Mouse (Mus musculus) lung, embryonic 15.5 days (tissue): ENCODE measurements around the gene Lrrc20. TPM values are rescaled to one million over a fixed set of nuclear protein-coding genes. Genes with fewer than 3 reads are reported as not detected.
"Not testable (repeated sequence)": the region's sequence is repeated elsewhere in the genome, so short reads cannot be mapped to it uniquely, and the experiment has no call there.

Source experiments
- ATAC-seq: fragments of 200-750 bp; cut with Nextera tagmentation; 2 replicates; pipeline ENCODE4 v1.8.0; 2017; ENCODE audit warnings: moderate number of reproducible peaks, borderline replicate concordance; ENCODE audit not compliant: low FRiP score, low TSS enrichment; ENCODE audit errors: extremely low read depth
- H3K27ac ChIP-seq: fragments of 300-500 bp; sonication (generic); 2 replicates; pipeline ENCODE4 v1.5.1; 2015; ENCODE audit warnings: moderate library complexity, mild to moderate bottlenecking, inconsistent platforms
- H3K27me3 ChIP-seq: fragments of 300-500 bp; sonication (generic); 2 replicates; pipeline ENCODE4 v1.6.1; 2015; ENCODE audit warnings: inconsistent platforms
- H3K36me3 ChIP-seq: fragments of 300-500 bp; sonication (generic); 2 replicates; pipeline ENCODE4 v1.6.1; 2015; ENCODE audit warnings: inconsistent platforms
- H3K4me1 ChIP-seq: fragments of 300-500 bp; sonication (generic); 2 replicates; pipeline ENCODE4 v1.6.1; 2015; ENCODE audit warnings: inconsistent platforms
- H3K4me2 ChIP-seq: fragments of 300-500 bp; sonication (generic); 2 replicates; pipeline ENCODE4 v1.6.1; 2015; ENCODE audit warnings: inconsistent platforms, mild to moderate bottlenecking, moderate library complexity
- H3K4me3 ChIP-seq: fragments of 300-500 bp; sonication (generic); 2 replicates; pipeline ENCODE4 v1.5.1; 2015; ENCODE audit warnings: mild to moderate bottlenecking, inconsistent platforms
- H3K9ac ChIP-seq: fragments of 300-500 bp; sonication (generic); 2 replicates; pipeline ENCODE4 v1.6.1; 2015; ENCODE audit warnings: inconsistent platforms
- H3K9me3 ChIP-seq: fragments of 300-500 bp; sonication (generic); 2 replicates; pipeline ENCODE4 v1.6.1; 2016; ENCODE audit warnings: inconsistent platforms
- whole genome bisulfite sequencing: fragments of 180-500 bp; shearing (Covaris S2); methylation state at CpG from one replicate; pipeline ENCODE4 v1.1.7; 2015; 5-methylcytosine and 5-hydroxymethylcytosine counted together
- polyA plus RNA-seq: library from polyadenylated mRNA; unstranded; fragments of >200 nt; fragmentation: Nextera tagmentation; extraction: Ambion mirVana; gene quantifications from 2 replicates; pipeline ENCODE4 v1.2.1, GENCODE M21; 2015

Gene Lrrc20
- polyA plus RNA-seq, 1 experiment from 2014 or later: 7.9 TPM

DNA sequence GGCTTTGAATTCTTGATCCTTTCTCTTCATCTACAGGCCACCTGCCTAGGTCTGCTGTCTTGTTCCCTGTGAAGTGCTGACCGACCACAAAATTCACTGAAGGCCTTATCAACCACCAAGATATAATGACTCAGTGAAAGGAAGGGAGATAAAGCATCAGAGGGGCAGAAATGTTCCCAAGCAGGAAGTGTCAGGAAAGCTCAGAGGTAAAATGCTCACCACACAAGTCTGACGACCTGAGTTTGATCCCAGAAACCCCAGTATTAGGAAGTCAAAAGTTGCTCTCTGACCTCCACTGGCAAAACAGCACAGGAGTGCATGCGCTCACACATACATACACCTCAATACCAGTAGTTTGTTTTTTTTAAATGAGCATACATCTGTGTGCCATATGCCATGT is 26.8 kb upstream of the Lrrc20 start:
- Histone ChIP-seq H3K36me3 (peaks cover 3% of the 10 kb centered on the region; the same call in 1 of the 2 replicates), H3K27ac (no peak overlapping the region), H3K9ac (no peak overlapping the region), H3K4me3 (no peak overlapping the region), H3K9me3 (no peaks in the 10 kb centered on the region), H3K4me2 (no peak overlapping the region), H3K27me3 (no peaks in the 10 kb centered on the region), H3K4me1 (peaks cover 60% of the 10 kb centered on the region)
- ATAC-seq: no peak
- 61% methylated on average over 3 of the region's 3 CpGs for WGBS

- Histone ChIP-seq H3K27ac (peak overlapping the region; percentile 79), H3K4me2 (peak overlapping the region; percentile 85), H3K9me3 (no peaks in the 10 kb centered on the region), H3K36me3 (peaks cover 3% of the 10 kb centered on the region; the same call in 1 of the 2 replicates), H3K9ac (peak overlapping the region; percentile 84), H3K4me3 (peak overlapping the region; percentile 93), H3K27me3 (no peaks in the 10 kb centered on the region), H3K4me1 (peaks cover 37% of the 10 kb centered on the region)
- ATAC-seq: peak; percentile 2; the same call in 1 of the 2 replicates
- WGBS: 4% methylated on average over 8 of the region's 8 CpGs
These were observed 24.1 kb upstream of the Lrrc20 start for GRCm38 (mm10) chr10:61451463-61451930.

DNA sequence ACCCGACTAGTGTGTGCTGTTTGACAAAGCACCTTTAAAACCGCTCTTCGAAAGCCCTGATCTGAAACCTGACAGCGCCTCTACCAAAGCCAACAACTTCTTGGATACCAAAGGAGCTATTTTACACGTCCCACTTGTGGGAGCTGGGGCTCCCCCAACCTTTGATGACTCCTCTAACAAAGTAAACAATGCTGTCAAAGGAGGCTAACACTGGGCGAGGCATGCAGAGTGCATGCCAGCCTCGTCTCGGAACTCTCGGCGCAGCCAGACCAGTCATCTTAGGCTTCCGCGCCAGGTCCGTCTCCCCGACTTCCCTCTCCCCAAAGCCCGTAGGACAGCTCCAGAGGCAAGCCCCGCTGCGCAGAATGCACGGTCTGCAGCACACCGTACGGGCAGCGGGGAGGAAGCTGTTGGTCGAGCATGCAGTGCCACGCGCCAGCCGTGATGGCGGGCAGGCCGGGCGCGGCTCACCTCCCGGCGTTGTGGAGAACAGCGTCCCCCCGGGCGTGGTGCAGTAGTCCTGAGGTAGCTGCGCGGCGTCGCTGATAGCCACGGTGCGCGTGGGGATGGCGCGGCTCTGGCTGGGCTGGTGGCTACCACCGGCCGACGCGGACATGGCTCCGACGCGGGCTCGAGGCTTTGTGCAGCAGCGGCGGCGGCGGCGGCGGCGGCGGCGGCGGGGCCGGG is 23.5 kb upstream of the Lrrc20 start:
- Histone ChIP-seq H3K9me3 (no peaks in the 10 kb centered on the region), H3K9ac (peak overlapping the region; percentile 84), H3K27ac (peak overlapping the region; percentile 79), H3K27me3 (no peaks in the 10 kb centered on the region), H3K4me1 (peaks cover 33% of the 10 kb centered on the region), H3K4me3 (peak overlapping the region; percentile 93), H3K4me2 (peak overlapping the region; percentile 85), H3K36me3 (peaks cover 3% of the 10 kb centered on the region; the same call in 1 of the 2 replicates)
- peak; percentile 47 for ATAC-seq
- WGBS: under 1% methylated on average over 61 of the region's 62 CpGs

DNA sequence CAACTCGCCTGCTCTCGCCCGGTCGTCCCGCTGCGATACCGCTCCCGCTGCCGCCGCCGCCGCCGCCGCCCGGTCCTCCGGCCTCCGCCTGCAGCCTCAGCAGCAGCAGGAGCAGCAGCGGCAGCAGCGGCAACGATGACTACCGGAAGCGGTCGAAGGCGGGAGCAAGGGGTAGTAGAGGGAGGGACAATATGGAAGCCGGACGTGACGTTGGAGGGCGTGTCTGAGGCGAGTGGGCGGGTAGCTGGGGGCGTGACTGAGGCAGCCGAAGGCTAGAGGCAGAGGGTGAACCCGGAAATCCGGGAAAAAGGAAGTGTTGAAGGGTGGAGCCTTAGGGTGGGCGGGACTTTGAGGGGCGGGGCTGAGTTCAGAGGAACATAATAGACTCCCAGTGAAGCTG is 23.0 kb upstream of the Lrrc20 start, which contains the start of gene Eif4ebp2:
Gene Eif4ebp2, minus strand, starts transcription at position 17 of the 400 bp plus-strand sequence.
- Histone ChIP-seq H3K36me3 (peaks cover 3% of the 10 kb centered on the region; the same call in 1 of the 2 replicates), H3K9me3 (no peaks in the 10 kb centered on the region), H3K27ac (peak within 1 kb of the TSS; percentile 79), H3K4me1 (peaks cover 30% of the 10 kb centered on the region), H3K9ac (peak within 1 kb of the TSS; percentile 84), H3K27me3 (no peaks in the 10 kb centered on the region), H3K4me2 (peak within 1 kb of the TSS; percentile 85), H3K4me3 (peak within 1 kb of the TSS; percentile 93)
- WGBS: under 1% methylated on average over 35 of the region's 36 CpGs
- ATAC-seq: peak; percentile 99

GRCm38 (mm10) chr10:61453171-61453570 is 22.4 kb upstream of the Lrrc20 start:
- Histone ChIP-seq H3K4me1 (peaks cover 24% of the 10 kb centered on the region), H3K4me3 (0 out of 2 replicates have a peak overlapping the region, but pooled peaks have one; percentile 93)
- not testable (repeated sequence) for H3K9ac ChIP-seq, H3K9me3 ChIP-seq, H3K27me3 ChIP-seq, H3K36me3 ChIP-seq, H3K4me2 ChIP-seq, ATAC-seq, H3K27ac ChIP-seq
- 68% methylated on average over 3 of the region's 3 CpGs for WGBS

DNA sequence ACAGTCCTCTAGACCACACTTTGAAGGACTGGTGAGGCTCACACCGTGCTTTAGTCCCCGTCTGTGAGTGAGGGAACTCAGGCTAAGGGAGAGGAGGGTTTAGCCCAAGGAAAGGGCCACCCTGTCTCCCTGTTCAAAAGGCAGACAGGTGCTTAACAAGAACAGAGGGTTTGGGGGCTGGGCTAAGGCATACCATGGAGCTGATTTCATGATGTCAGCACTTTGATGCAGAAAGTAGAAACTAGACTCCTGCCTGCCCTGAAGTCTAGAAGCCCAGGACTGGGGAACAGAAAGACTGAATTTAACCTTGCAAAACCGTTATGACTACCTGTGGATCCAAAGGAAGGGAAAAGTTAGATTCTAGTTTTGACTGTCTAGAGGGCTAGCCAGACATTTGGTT is 18.4 kb upstream of the Lrrc20 start:
- H3K9me3 ChIP-seq: no peaks in the 10 kb centered on the region
- ATAC-seq: no peak
- H3K4me1 ChIP-seq: no peaks in the 10 kb centered on the region
- H3K36me3 ChIP-seq: no peaks in the 10 kb centered on the region
- WGBS: 49% methylated on average over 3 of the region's 3 CpGs
- H3K4me3 ChIP-seq: no peak overlapping the region
- no peaks in the 10 kb centered on the region for H3K27me3 ChIP-seq
- H3K4me2 ChIP-seq: no peak overlapping the region
- no peak overlapping the region for H3K9ac ChIP-seq
- H3K27ac ChIP-seq: no peak overlapping the region

- H3K36me3 ChIP-seq: no peaks in the 10 kb centered on the region
- no peaks in the 10 kb centered on the region for H3K4me1 ChIP-seq
- H3K4me2 ChIP-seq: no peak overlapping the region
- no peak overlapping the region for H3K27ac ChIP-seq
- no peaks in the 10 kb centered on the region; the same call in 1 of the 2 replicates for H3K27me3 ChIP-seq
- no peak overlapping the region for H3K9ac ChIP-seq
- no peaks in the 10 kb centered on the region for H3K9me3 ChIP-seq
- ATAC-seq: no peak
- no peak overlapping the region for H3K4me3 ChIP-seq
- 65% methylated on average over 4 of the region's 4 CpGs for WGBS
These were observed 10.6 kb upstream of the Lrrc20 start for GRCm38 (mm10) chr10:61465009-61465408.

GRCm38 (mm10) chr10:61466242-61466641 is 9.4 kb upstream of the Lrrc20 start:
- Histone ChIP-seq H3K4me2 (no peak overlapping the region), H3K27me3 (no peaks in the 10 kb centered on the region; the same call in 1 of the 2 replicates), H3K9ac (no peak overlapping the region), H3K4me1 (no peaks in the 10 kb centered on the region), H3K4me3 (no peak overlapping the region), H3K27ac (no peak overlapping the region), H3K9me3 (no peaks in the 10 kb centered on the region), H3K36me3 (no peaks in the 10 kb centered on the region)
- ATAC-seq: no peak
- WGBS: 67% methylated on average over 8 of the region's 8 CpGs

DNA sequence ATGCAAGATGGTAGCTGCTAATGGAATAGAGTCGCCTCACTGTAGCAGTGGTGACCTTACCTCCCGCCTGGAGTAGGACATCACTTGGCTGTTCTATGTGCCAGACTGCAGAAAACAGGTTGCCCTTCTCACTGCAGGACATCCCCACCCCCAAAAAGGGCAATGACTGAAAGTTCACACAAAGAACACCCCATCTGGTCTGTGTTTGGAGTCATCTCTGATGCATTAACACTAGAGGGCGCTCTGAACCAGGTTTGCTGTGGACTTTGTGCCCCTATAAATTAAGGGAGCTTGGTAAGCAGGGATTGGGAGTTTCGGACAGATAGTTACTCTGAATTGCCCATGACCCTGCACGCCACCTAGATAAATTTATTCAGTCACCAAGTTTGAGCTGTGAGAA is 8.7 kb upstream of the Lrrc20 start:
- Histone ChIP-seq H3K9ac (no peak overlapping the region), H3K27ac (no peak overlapping the region), H3K9me3 (no peaks in the 10 kb centered on the region), H3K27me3 (no peaks in the 10 kb centered on the region; the same call in 1 of the 2 replicates), H3K4me2 (no peak overlapping the region), H3K4me3 (no peak overlapping the region), H3K4me1 (no peaks in the 10 kb centered on the region), H3K36me3 (no peaks in the 10 kb centered on the region)
- no peak for ATAC-seq
- WGBS: 19% methylated on average over 5 of the region's 5 CpGs

DNA sequence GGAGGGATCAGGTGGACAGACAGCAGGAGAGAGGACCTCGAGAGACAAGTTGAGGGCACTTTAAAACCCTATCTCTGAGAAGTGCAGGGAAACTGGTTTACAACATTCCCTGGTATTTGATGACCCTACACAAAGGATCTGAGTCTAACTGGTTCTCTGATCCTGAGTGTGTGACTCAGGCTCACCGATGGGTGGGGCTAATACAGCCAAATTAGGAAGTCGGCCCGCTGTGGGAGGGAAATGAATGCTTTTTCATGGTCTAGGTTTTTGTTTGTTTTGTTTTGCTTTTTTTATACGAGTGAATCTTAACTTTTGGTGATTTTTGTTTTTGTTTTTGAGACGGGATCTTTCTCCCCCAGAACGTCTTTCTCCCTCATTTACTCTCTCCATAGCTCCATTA is 6.7 kb upstream of the Lrrc20 start:
- 56% methylated on average over 7 of the region's 7 CpGs for WGBS
- no peaks in the 10 kb centered on the region for H3K4me1 ChIP-seq
- H3K4me3 ChIP-seq: no peak overlapping the region
- H3K27ac ChIP-seq: no peak overlapping the region
- H3K4me2 ChIP-seq: no peak overlapping the region
- no peaks in the 10 kb centered on the region for H3K36me3 ChIP-seq
- H3K9ac ChIP-seq: no peak overlapping the region
- H3K27me3 ChIP-seq: no peaks in the 10 kb centered on the region; the same call in 1 of the 2 replicates
- no peaks in the 10 kb centered on the region for H3K9me3 ChIP-seq
- no peak for ATAC-seq

- Histone ChIP-seq H3K27ac (no peak overlapping the region), H3K9ac (no peak overlapping the region), H3K4me3 (no peak overlapping the region), H3K27me3 (no peaks in the 10 kb centered on the region), H3K4me1 (peaks cover 14% of the 10 kb centered on the region), H3K9me3 (no peaks in the 10 kb centered on the region), H3K4me2 (no peak overlapping the region), H3K36me3 (no peaks in the 10 kb centered on the region)
- 54% methylated on average over 3 of the region's 3 CpGs for WGBS
- ATAC-seq: no peak
These were observed 2.0 kb upstream of the Lrrc20 start for GRCm38 (mm10) chr10:61473640-61474039.

DNA sequence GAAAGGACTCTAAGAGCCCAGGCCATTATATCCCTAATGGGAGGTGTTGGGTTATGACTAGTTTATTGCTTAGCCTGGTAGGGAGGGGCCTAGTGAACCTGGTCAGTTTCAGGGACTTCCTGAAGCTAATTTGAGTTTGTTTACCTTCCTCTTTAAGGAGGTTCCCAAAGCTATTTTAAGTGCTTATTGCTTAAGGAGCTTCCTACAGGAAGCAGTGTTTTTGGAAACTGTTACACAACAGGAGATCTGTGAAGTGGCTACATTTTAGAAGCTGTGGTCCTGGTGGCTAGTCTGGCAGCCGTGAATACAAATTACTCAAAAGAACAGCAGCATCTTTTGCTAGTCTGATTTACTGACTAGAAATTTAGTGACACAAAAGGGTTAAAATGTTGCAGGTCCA is 1.3 kb upstream of the Lrrc20 start:
- H3K27ac ChIP-seq: no peak overlapping the region
- no peak overlapping the region for H3K4me3 ChIP-seq
- H3K9me3 ChIP-seq: no peaks in the 10 kb centered on the region
- no peak overlapping the region for H3K9ac ChIP-seq
- no peaks in the 10 kb centered on the region for H3K36me3 ChIP-seq
- peaks cover 14% of the 10 kb centered on the region for H3K4me1 ChIP-seq
- H3K4me2 ChIP-seq: no peak overlapping the region
- H3K27me3 ChIP-seq: no peaks in the 10 kb centered on the region
- WGBS: 68% methylated on average over 1 of the region's 1 CpGs
- ATAC-seq: no peak
